ENCODE assay signal across 16 mouse cellular contexts in genomic region chr10:120369187-120369805, GRCm38 (mm10).
DNase-seq lines count a peak whose midpoint lies in the region; ATAC-seq and TF ChIP-seq lines count a peak whose summit lies in the region.
"Had no signal": no experiment of that assay in that cellular context is flagged by ENCODE, and none has a peak within 500 bp of the region (broad histone marks: within the 10 kb centered on the region; RNA-seq: fewer than 3 reads in every experiment).

No protein-coding gene starts in this region.

- TF ChIP-seq EP300 in lung, postnatal 0 days (IDR thresholded peaks at IDR 0.05): no peak

- H3K27ac ChIP-seq in kidney, embryonic 15.5 days: peak overlapping the region; percentile 19; the same call in 1 of the 2 replicates
- H3K27ac ChIP-seq in intestine, embryonic 14.5 days (ENCODE audit: low read depth): peak overlapping the region; percentile 58
- H3K27ac ChIP-seq in limb, embryonic 14.5 days (replicated peaks; ENCODE audit: low read depth, low read length): no peak overlapping the region
- no peak overlapping the region for H3K27ac ChIP-seq in lung, postnatal 0 days (ENCODE audit: low read length)
- H3K27ac ChIP-seq in hindbrain, embryonic 16.5 days (ENCODE audit: low read depth, low read length): no peak overlapping the region
- H3K27ac ChIP-seq: liver, embryonic 14.5 days; midbrain, embryonic 10.5 days had no signal

- no peak for DNase-seq in kidney, adult 9 months
- DNase-seq in embryo, embryonic 10.5 days (ENCODE audit: low spot score): peak; percentile 71
- no peak for DNase-seq in intestine, embryonic 14.5 days (ENCODE audit: low spot score)
- peak; percentile 37 for DNase-seq in limb, embryonic 14.5 days (ENCODE audit: low spot score)
- no peak for DNase-seq in gastrocnemius, postnatal 25 days
- no peak for DNase-seq in lung, postnatal 0 days (ENCODE audit: low spot score)
- DNase-seq: cerebellum, adult 9-11 months; forebrain, postnatal 0 days; gastrocnemius, postnatal 10 days; lung, postnatal 36 days had no signal

- WGBS in kidney, embryonic 15.5 days: 33% methylated on average over 21 of the region's 21 CpGs
- WGBS in intestine, embryonic 14.5 days: 35% methylated on average over 21 of the region's 21 CpGs
- WGBS in limb, embryonic 14.5 days: 21% methylated on average over 21 of the region's 21 CpGs
- 81% methylated on average over 21 of the region's 21 CpGs for WGBS in lung, postnatal 0 days
- 72% methylated on average over 21 of the region's 21 CpGs for WGBS in hindbrain, embryonic 16.5 days

- no peaks in the 10 kb centered on the region for H3K9me3 ChIP-seq in kidney, embryonic 15.5 days (replicated peaks)
- H3K9me3 ChIP-seq in intestine, embryonic 14.5 days (ENCODE audit: control insufficient read depth, low read length): no peaks in the 10 kb centered on the region
- H3K9me3 ChIP-seq in limb, embryonic 14.5 days (ENCODE audit: control insufficient read depth, low read length): no peaks in the 10 kb centered on the region
- H3K9me3 ChIP-seq in lung, postnatal 0 days (ENCODE audit: low read length): no peaks in the 10 kb centered on the region
- H3K9me3 ChIP-seq in hindbrain, embryonic 16.5 days (ENCODE audit: control insufficient read depth, low read length): no peaks in the 10 kb centered on the region
- H3K9me3 ChIP-seq: midbrain, embryonic 10.5 days had no signal

- H3K9ac ChIP-seq in kidney, embryonic 15.5 days: no peak overlapping the region
- no peak overlapping the region for H3K9ac ChIP-seq in intestine, embryonic 14.5 days (ENCODE audit: low read length)
- H3K9ac ChIP-seq in limb, embryonic 14.5 days (ENCODE audit: low read depth, low read length, severe bottlenecking): no peak overlapping the region
- H3K9ac ChIP-seq in lung, postnatal 0 days (replicated peaks; ENCODE audit: low read depth): no peak overlapping the region
- no peak overlapping the region for H3K9ac ChIP-seq in hindbrain, embryonic 16.5 days (ENCODE audit: low read depth, low read length)
- H3K9ac ChIP-seq: forebrain, postnatal 0 days; liver, embryonic 14.5 days had no signal

- TF ChIP-seq POLR2A in limb, embryonic 14.5 days (IDR thresholded peaks at IDR 0.05; ENCODE audit: borderline replicate concordance, extremely low read depth, insufficient read depth, insufficient read length): no peak

- H3K36me3 ChIP-seq in kidney, embryonic 15.5 days: peaks cover 17% of the 10 kb centered on the region
- peaks cover 15% of the 10 kb centered on the region; the same call in 1 of the 2 replicates for H3K36me3 ChIP-seq in intestine, embryonic 14.5 days (ENCODE audit: control insufficient read depth, insufficient read depth, low read length)
- peaks cover 3% of the 10 kb centered on the region; the same call in 1 of the 2 replicates for H3K36me3 ChIP-seq in limb, embryonic 14.5 days (ENCODE audit: control insufficient read depth, insufficient read depth, low read length)
- no peaks in the 10 kb centered on the region for H3K36me3 ChIP-seq in lung, postnatal 0 days (ENCODE audit: insufficient read depth, low read length)
- H3K36me3 ChIP-seq in hindbrain, embryonic 16.5 days (ENCODE audit: control insufficient read depth, insufficient read depth, low read length): no peaks in the 10 kb centered on the region

- H3K4me3 ChIP-seq in kidney, embryonic 15.5 days (replicated peaks): no peak overlapping the region
- H3K4me3 ChIP-seq in intestine, embryonic 14.5 days (ENCODE audit: low read depth, low read length): no peak overlapping the region
- H3K4me3 ChIP-seq in limb, embryonic 14.5 days (replicated peaks; ENCODE audit: low read length): no peak overlapping the region
- H3K4me3 ChIP-seq in lung, postnatal 0 days (ENCODE audit: low read depth, low read length): no peak overlapping the region
- no peak overlapping the region for H3K4me3 ChIP-seq in hindbrain, embryonic 16.5 days (ENCODE audit: low read length)
- H3K4me3 ChIP-seq: midbrain, embryonic 10.5 days had no signal

- ATAC-seq in kidney, embryonic 15.5 days (replicated peaks; ENCODE audit: low FRiP score): no peak
- ATAC-seq in intestine, embryonic 14.5 days (replicated peaks; ENCODE audit: low FRiP score, low TSS enrichment, low read depth): no peak
- ATAC-seq in limb, embryonic 14.5 days (ENCODE audit: low FRiP score, low read depth): no peak
- no peak for ATAC-seq in lung, postnatal 0 days
- ATAC-seq in hindbrain, embryonic 16.5 days: no peak
- ATAC-seq: forebrain, postnatal 0 days had no signal

- no peak for TF ChIP-seq CTCF in lung, postnatal 0 days (IDR thresholded peaks at IDR 0.05)

- H3K4me1 ChIP-seq in kidney, embryonic 15.5 days: peaks cover 66% of the 10 kb centered on the region
- H3K4me1 ChIP-seq in intestine, embryonic 14.5 days (replicated peaks; ENCODE audit: control insufficient read depth, insufficient read depth, low read length): peaks cover 56% of the 10 kb centered on the region
- peaks cover 44% of the 10 kb centered on the region for H3K4me1 ChIP-seq in limb, embryonic 14.5 days (ENCODE audit: control insufficient read depth, insufficient read depth, low read length)
- H3K4me1 ChIP-seq in lung, postnatal 0 days (ENCODE audit: insufficient read depth, low read depth, low read length): no peaks in the 10 kb centered on the region
- H3K4me1 ChIP-seq in hindbrain, embryonic 16.5 days (ENCODE audit: control insufficient read depth, insufficient read depth, low read depth, low read length): peaks cover 7% of the 10 kb centered on the region; the same call in 1 of the 2 replicates

- peak overlapping the region; percentile 34 for H3K4me2 ChIP-seq in kidney, embryonic 15.5 days
- H3K4me2 ChIP-seq in intestine, embryonic 14.5 days (ENCODE audit: low read length): peak overlapping the region; percentile 24
- peak overlapping the region; percentile 10 for H3K4me2 ChIP-seq in limb, embryonic 14.5 days (replicated peaks; ENCODE audit: low read depth, low read length, severe bottlenecking)
- H3K4me2 ChIP-seq in lung, postnatal 0 days (replicated peaks; ENCODE audit: low read depth, low read length): no peak overlapping the region
- H3K4me2 ChIP-seq in hindbrain, embryonic 16.5 days (ENCODE audit: low read length): no peak overlapping the region
- H3K4me2 ChIP-seq: heart, embryonic 11.5 days had no signal

- no peaks in the 10 kb centered on the region for H3K27me3 ChIP-seq in kidney, embryonic 15.5 days
- H3K27me3 ChIP-seq in intestine, embryonic 14.5 days (replicated peaks; ENCODE audit: control insufficient read depth, insufficient read depth, low read length): no peaks in the 10 kb centered on the region
- H3K27me3 ChIP-seq in limb, embryonic 14.5 days (ENCODE audit: control insufficient read depth, insufficient read depth, low read length): no peaks in the 10 kb centered on the region
- no peaks in the 10 kb centered on the region for H3K27me3 ChIP-seq in lung, postnatal 0 days (replicated peaks; ENCODE audit: insufficient read depth, low read length)
- no peaks in the 10 kb centered on the region for H3K27me3 ChIP-seq in hindbrain, embryonic 16.5 days (replicated peaks; ENCODE audit: control insufficient read depth, insufficient read depth, low read length)
- H3K27me3 ChIP-seq: CH12.LX had no signal

Comparison
In these comparisons a context has a peak if more than half of its experiments do, and no peak if none do; other contexts are left out.
1. H3K27ac ChIP-seq: peak in kidney, embryonic 15.5 days (single experiment) and intestine, embryonic 14.5 days (single experiment); none in limb, embryonic 14.5 days (single experiment), lung, postnatal 0 days (single experiment) and hindbrain, embryonic 16.5 days (single experiment).
2. H3K4me2 ChIP-seq: peak in kidney, embryonic 15.5 days (single experiment), intestine, embryonic 14.5 days (single experiment) and limb, embryonic 14.5 days (single experiment); none in lung, postnatal 0 days (single experiment) and hindbrain, embryonic 16.5 days (single experiment).
3. DNase-seq: peak in embryo, embryonic 10.5 days (single experiment) and limb, embryonic 14.5 days (single experiment); none in kidney, adult 9 months (single experiment), intestine, embryonic 14.5 days (single experiment), gastrocnemius, postnatal 25 days (single experiment) and lung, postnatal 0 days (single experiment).